Mouse (Mus musculus): ENCODE measurements around the gene Gm49369.

- no peak for TF ChIP-seq CHD2 (IDR thresholded peaks at IDR 0.05; ENCODE audit: low read depth, low read length)
- TF ChIP-seq ZNF384 (IDR thresholded peaks at IDR 0.05; ENCODE audit: low read depth, low read length), result no peak
These were observed 58.9 kb downstream of the Gm49369 start for GRCm38 (mm10) chr7:142323396-142324117.

All from ES-E14 (cell line).